Mouse (Mus musculus): ENCODE measurements at regions not wholly inside any gene's neighbourhood (a gene's known extent, or its start where the extent isn't known, plus 50 kb on each side); places are given as distances from the start of the nearest gene placed in this dataset.

DNA sequence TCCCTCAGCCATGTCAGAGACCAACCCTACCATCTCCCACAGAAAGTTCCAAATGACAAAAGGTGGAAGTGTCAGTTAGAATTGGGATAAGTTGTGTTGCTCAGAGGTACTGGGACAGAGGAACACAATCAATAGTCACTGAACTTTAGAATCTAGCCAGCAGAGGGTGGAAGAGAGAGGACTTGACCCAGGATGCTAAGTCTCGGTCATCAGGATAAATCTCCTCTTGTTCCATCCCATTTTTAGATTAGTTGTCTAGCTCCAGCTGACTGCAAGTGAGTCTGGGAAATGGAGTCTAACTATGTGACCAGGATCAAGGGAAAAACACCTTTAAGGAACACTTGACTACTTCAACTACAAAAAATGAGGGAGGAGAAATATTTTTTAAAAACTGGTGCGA lies 91.5 kb downstream of the Fam84b start:
- WGBS (ENCODE audit: insufficient replicate concordance), result 53% methylated on average over 2 of the region's 2 CpGs
- TF ChIP-seq EP300 (IDR thresholded peaks at IDR 0.05; ENCODE audit: low read depth), result no peak
- no peak for TF ChIP-seq CTCF (IDR thresholded peaks at IDR 0.05; ENCODE audit: low read depth)
- DNase-seq (ENCODE audit: low read depth in 3 of 3, low spot score in 3 of 3), result no peak
- no peak for ATAC-seq (ENCODE audit: insufficient read depth)
- no peaks in the 10 kb centered on the region for H3K36me3 ChIP-seq (replicated peaks; ENCODE audit: control insufficient read depth, insufficient read depth, low read depth)
- H3K27ac ChIP-seq, result no peak overlapping the region
- no peak overlapping the region for H3K9ac ChIP-seq (replicated peaks)
- H3K9me3 ChIP-seq (ENCODE audit: control insufficient read depth, low read length), result no peaks in the 10 kb centered on the region
- no peak overlapping the region for H3K4me2 ChIP-seq (ENCODE audit: low read depth)
- no peaks in the 10 kb centered on the region for H3K27me3 ChIP-seq (ENCODE audit: control insufficient read depth, insufficient read depth, low read length)
- H3K4me3 ChIP-seq (ENCODE audit: insufficient read depth in 1 of 2, low read depth in 2 of 2, low read length in 2 of 2), result no peak overlapping the region
- no peaks in the 10 kb centered on the region for H3K4me1 ChIP-seq (replicated peaks; ENCODE audit: control insufficient read depth in 2 of 2, insufficient read depth in 2 of 2, low read length in 1 of 2)

DNA sequence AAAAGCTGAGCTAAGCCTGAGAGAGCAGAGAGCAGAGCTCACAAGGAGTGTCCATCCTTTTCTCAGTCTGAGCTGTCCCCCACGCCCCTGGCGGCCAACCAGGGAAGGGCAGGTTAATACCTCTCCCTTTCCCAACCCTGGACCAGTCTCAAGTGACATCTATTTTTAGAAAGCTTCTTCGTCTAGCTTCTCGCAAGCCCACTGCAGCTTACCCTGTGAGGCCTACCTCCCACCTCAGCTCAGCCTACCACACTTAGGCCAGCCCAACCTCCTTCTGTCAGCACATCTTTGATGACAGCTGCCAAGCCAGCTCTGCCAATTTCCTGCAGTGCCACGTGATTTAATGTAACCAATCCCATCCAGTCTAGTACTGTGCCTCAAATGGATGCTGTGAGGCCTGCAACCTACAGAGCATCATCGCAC lies 93.6 kb downstream of the Fam84b start:
- Histone ChIP-seq H3K4me3 (ENCODE audit: insufficient read depth in 1 of 2, low read depth in 2 of 2, low read length in 2 of 2) (no peak overlapping the region), H3K27ac (no peak overlapping the region), H3K9me3 (ENCODE audit: control insufficient read depth, low read length) (no peaks in the 10 kb centered on the region), H3K36me3 (replicated peaks; ENCODE audit: control insufficient read depth, insufficient read depth, low read depth) (no peaks in the 10 kb centered on the region), H3K27me3 (ENCODE audit: control insufficient read depth, insufficient read depth, low read length) (no peaks in the 10 kb centered on the region), H3K4me1 (replicated peaks; ENCODE audit: control insufficient read depth in 2 of 2, insufficient read depth in 2 of 2, low read length in 1 of 2) (no peaks in the 10 kb centered on the region), H3K9ac (replicated peaks) (no peak overlapping the region), H3K4me2 (ENCODE audit: low read depth) (no peak overlapping the region)
- WGBS (ENCODE audit: insufficient replicate concordance), result 27% methylated on average over 6 of the region's 6 CpGs
- ATAC-seq (ENCODE audit: insufficient read depth) (no peak), DNase-seq (ENCODE audit: low read depth in 3 of 3, low spot score in 3 of 3) (no peak)
- TF ChIP-seq CTCF (IDR thresholded peaks at IDR 0.05; ENCODE audit: low read depth) (peak; percentile 81), EP300 (IDR thresholded peaks at IDR 0.05; ENCODE audit: low read depth) (no peak)

- H3K4me2 ChIP-seq (ENCODE audit: low read depth), result no peak overlapping the region
- DNase-seq (ENCODE audit: low read depth in 3 of 3, low spot score in 3 of 3) (no peak), ATAC-seq (ENCODE audit: insufficient read depth) (no peak)
- H3K4me1 ChIP-seq (replicated peaks; ENCODE audit: control insufficient read depth in 2 of 2, insufficient read depth in 2 of 2, low read length in 1 of 2), result no peaks in the 10 kb centered on the region
- no peak overlapping the region for H3K9ac ChIP-seq (replicated peaks)
- no peaks in the 10 kb centered on the region for H3K36me3 ChIP-seq (replicated peaks; ENCODE audit: control insufficient read depth, insufficient read depth, low read depth)
- no peak overlapping the region for H3K4me3 ChIP-seq (ENCODE audit: insufficient read depth in 1 of 2, low read depth in 2 of 2, low read length in 2 of 2)
- no peak overlapping the region for H3K27ac ChIP-seq
- 68% methylated on average over 5 of the region's 5 CpGs for WGBS (ENCODE audit: insufficient replicate concordance)
- no peak for TF ChIP-seq CTCF (IDR thresholded peaks at IDR 0.05; ENCODE audit: low read depth)
- TF ChIP-seq EP300 (IDR thresholded peaks at IDR 0.05; ENCODE audit: low read depth), result no peak
- H3K9me3 ChIP-seq (ENCODE audit: control insufficient read depth, low read length), result no peaks in the 10 kb centered on the region
- H3K27me3 ChIP-seq (ENCODE audit: control insufficient read depth, insufficient read depth, low read length), result no peaks in the 10 kb centered on the region
Measured at GRCm38 (mm10) chr15:60754246-60754645, 99.3 kb downstream of the Fam84b start.

DNA sequence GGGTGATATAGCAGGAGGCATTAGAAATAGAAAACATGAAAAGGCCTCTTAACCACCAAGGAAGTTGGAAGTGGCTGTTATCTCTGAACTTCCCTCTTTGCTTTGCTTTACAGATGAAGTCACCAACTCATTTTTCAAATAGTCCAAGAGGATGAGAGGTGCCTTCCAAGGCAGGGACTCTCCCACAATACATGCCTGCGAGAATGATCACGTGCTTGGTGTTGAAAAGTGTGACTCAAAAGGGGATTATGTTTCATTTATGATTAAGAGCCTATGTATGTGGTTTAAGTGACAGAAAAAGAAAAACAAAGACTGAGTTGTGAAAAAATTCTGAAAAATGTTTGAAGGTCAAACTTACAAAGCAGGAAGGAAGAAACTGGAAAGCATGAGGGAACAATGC lies 114.0 kb downstream of the Fam84b start:
- H3K9me3 ChIP-seq (ENCODE audit: control insufficient read depth, low read length), result no peaks in the 10 kb centered on the region
- no peaks in the 10 kb centered on the region for H3K36me3 ChIP-seq (replicated peaks; ENCODE audit: control insufficient read depth, insufficient read depth, low read depth)
- WGBS (ENCODE audit: insufficient replicate concordance), result 39% methylated on average over 2 of the region's 2 CpGs
- ATAC-seq (ENCODE audit: insufficient read depth) (no peak), DNase-seq (ENCODE audit: low read depth in 3 of 3, low spot score in 3 of 3) (no peak)
- no peak overlapping the region for H3K27ac ChIP-seq
- no peaks in the 10 kb centered on the region; a peak in 1 of 4 replicates for H3K4me1 ChIP-seq (replicated peaks; ENCODE audit: control insufficient read depth in 2 of 2, insufficient read depth in 2 of 2, low read length in 1 of 2)
- no peak overlapping the region for H3K4me3 ChIP-seq (ENCODE audit: insufficient read depth in 1 of 2, low read depth in 2 of 2, low read length in 2 of 2)
- H3K27me3 ChIP-seq (ENCODE audit: control insufficient read depth, insufficient read depth, low read length), result no peaks in the 10 kb centered on the region
- no peak overlapping the region for H3K4me2 ChIP-seq (ENCODE audit: low read depth)
- no peak overlapping the region for H3K9ac ChIP-seq (replicated peaks)
- TF ChIP-seq EP300 (IDR thresholded peaks at IDR 0.05; ENCODE audit: low read depth), result no peak

DNA sequence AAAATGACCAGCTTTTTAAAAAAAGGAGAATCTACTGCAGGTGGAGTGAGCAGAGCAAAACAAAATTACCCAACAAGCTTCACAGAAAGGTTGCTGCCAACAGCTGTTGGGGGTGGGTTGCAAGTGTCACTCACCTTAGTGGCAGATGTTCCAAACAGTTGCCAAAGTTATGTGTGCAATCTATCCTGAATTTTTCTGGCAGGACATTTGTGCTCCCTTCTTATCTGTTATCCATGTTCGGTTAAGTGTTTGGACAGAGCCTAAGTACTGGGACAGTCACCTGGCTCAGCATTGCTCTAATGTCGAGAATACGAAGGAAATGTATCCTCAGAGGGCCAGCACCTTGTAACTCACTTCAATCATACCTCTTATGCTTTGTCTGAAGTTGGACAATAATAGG lies 115.3 kb downstream of the Fam84b start:
- no peak for TF ChIP-seq CTCF (IDR thresholded peaks at IDR 0.05; ENCODE audit: low read depth)
- no peak for TF ChIP-seq EP300 (IDR thresholded peaks at IDR 0.05; ENCODE audit: low read depth)
- H3K27me3 ChIP-seq (ENCODE audit: control insufficient read depth, insufficient read depth, low read length), result no peaks in the 10 kb centered on the region
- H3K4me2 ChIP-seq (ENCODE audit: low read depth), result no peak overlapping the region
- ATAC-seq (ENCODE audit: insufficient read depth) (no peak), DNase-seq (ENCODE audit: low read depth in 3 of 3, low spot score in 3 of 3) (no peak)
- H3K27ac ChIP-seq, result no peak overlapping the region
- WGBS (ENCODE audit: insufficient replicate concordance), result 68% methylated on average over 3 of the region's 3 CpGs
- H3K9ac ChIP-seq (replicated peaks), result no peak overlapping the region
- H3K36me3 ChIP-seq (replicated peaks; ENCODE audit: control insufficient read depth, insufficient read depth, low read depth), result no peaks in the 10 kb centered on the region
- H3K4me3 ChIP-seq (ENCODE audit: insufficient read depth in 1 of 2, low read depth in 2 of 2, low read length in 2 of 2), result no peak overlapping the region
- H3K9me3 ChIP-seq (ENCODE audit: control insufficient read depth, low read length), result no peaks in the 10 kb centered on the region
- no peaks in the 10 kb centered on the region; a peak in 1 of 4 replicates for H3K4me1 ChIP-seq (replicated peaks; ENCODE audit: control insufficient read depth in 2 of 2, insufficient read depth in 2 of 2, low read length in 1 of 2)

- H3K4me1 ChIP-seq (replicated peaks; ENCODE audit: control insufficient read depth in 2 of 2, insufficient read depth in 2 of 2, low read length in 1 of 2), result no peaks in the 10 kb centered on the region
- DNase-seq (ENCODE audit: low read depth in 3 of 3, low spot score in 3 of 3) (no peak), ATAC-seq (ENCODE audit: insufficient read depth) (no peak)
- TF ChIP-seq CTCF (IDR thresholded peaks at IDR 0.05; ENCODE audit: low read depth), result no peak
- TF ChIP-seq EP300 (IDR thresholded peaks at IDR 0.05; ENCODE audit: low read depth), result no peak
- no peak overlapping the region for H3K27ac ChIP-seq
- H3K4me2 ChIP-seq (ENCODE audit: low read depth), result no peak overlapping the region
- no peaks in the 10 kb centered on the region for H3K36me3 ChIP-seq (replicated peaks; ENCODE audit: control insufficient read depth, insufficient read depth, low read depth)
- no peak overlapping the region for H3K9ac ChIP-seq (replicated peaks)
- H3K4me3 ChIP-seq (ENCODE audit: insufficient read depth in 1 of 2, low read depth in 2 of 2, low read length in 2 of 2), result no peak overlapping the region
- H3K27me3 ChIP-seq (ENCODE audit: control insufficient read depth, insufficient read depth, low read length), result no peaks in the 10 kb centered on the region
- no peaks in the 10 kb centered on the region for H3K9me3 ChIP-seq (ENCODE audit: control insufficient read depth, low read length)
Measured at GRCm38 (mm10) chr15:60732416-60732815, 121.2 kb downstream of the Fam84b start.

All from liver, embryonic 14.5 days (tissue).